Mouse (Mus musculus) MEL (cell line): ENCODE data around the gene Zswim4.

Experiments
- CTCF ChIP-seq, 3 experiments: IDR thresholded peaks in 2 of 3; conservative IDR thresholded peaks in 1 of 3; 2 replicates each; pipeline ENCODE4 v1.5.1; 2011 to 2012; ENCODE audit warnings: low read length in 3 of 3, low read depth in 2 of 3, mild to moderate bottlenecking in 2 of 3, improper control_type of control experiment in 1 of 3, inconsistent platforms in 1 of 3, mixed read lengths in 1 of 3, moderate library complexity in 1 of 3; ENCODE audit not compliant: control insufficient read depth in 1 of 3, insufficient read depth in 1 of 3, poor library complexity in 1 of 3, severe bottlenecking in 1 of 3
- GATA1 ChIP-seq: IDR thresholded peaks from 2 replicates; pipeline ENCODE4 v1.6.1; 2011; ENCODE audit warnings: low read depth, low read length, improper control_type of control experiment
- MYC ChIP-seq: IDR thresholded peaks from 2 replicates; pipeline ENCODE4 v1.6.1; 2011; ENCODE audit warnings: low read depth, mild to moderate bottlenecking, low read length, improper control_type of control experiment, moderate library complexity
- POLR2A ChIP-seq, 2 experiments: IDR thresholded peaks; 2 replicates each; pipeline ENCODE4 v1.6.1; 2011 to 2012; ENCODE audit warnings: low read length in 2 of 2, mild to moderate bottlenecking in 2 of 2, control low read depth in 1 of 2, improper control_type of control experiment in 1 of 2, low read depth in 1 of 2, moderate library complexity in 1 of 2; ENCODE audit not compliant: control insufficient read depth in 1 of 2, insufficient read depth in 1 of 2, poor library complexity in 1 of 2
- POLR2AphosphoS2 ChIP-seq: IDR thresholded peaks from 2 replicates; pipeline ENCODE4 v1.6.1; 2011; ENCODE audit warnings: low read length, improper control_type of control experiment
- TCF12 ChIP-seq: IDR thresholded peaks from 2 replicates; pipeline ENCODE4 v1.6.1; 2014; ENCODE audit warnings: low read depth, mild to moderate bottlenecking, inconsistent platforms, low read length, improper control_type of control experiment, moderate library complexity
- USF1 ChIP-seq: IDR thresholded peaks from 2 replicates; pipeline ENCODE4 v1.6.1; 2014; ENCODE audit warnings: low read depth, mild to moderate bottlenecking, inconsistent platforms, low read length, improper control_type of control experiment, moderate library complexity
- ZC3H11A ChIP-seq: IDR thresholded peaks from 2 replicates; pipeline ENCODE4 v1.6.1; 2012; ENCODE audit warnings: low read depth, mild to moderate bottlenecking, inconsistent platforms, low read length, improper control_type of control experiment
- ZNF384 ChIP-seq: IDR thresholded peaks from 2 replicates; pipeline ENCODE4 v1.6.1; 2012; ENCODE audit warnings: low read depth, mild to moderate bottlenecking, inconsistent platforms, low read length, improper control_type of control experiment

GRCm38 (mm10) chr8:84235746-84236409 lies 977 bp downstream of the Zswim4 start:
- no peak for TF ChIP-seq ZNF384
- TF ChIP-seq POLR2AphosphoS2 = no peak
- no peak for TF ChIP-seq USF1
- no peak for TF ChIP-seq TCF12
- no peak for TF ChIP-seq MYC
- no peak for TF ChIP-seq POLR2A (IDR thresholded peaks at IDR 0.05; ENCODE audit: control insufficient read depth in 1 of 2, insufficient read depth in 1 of 2, low read depth in 1 of 2, low read length in 2 of 2, poor library complexity in 1 of 2)
- no peak for TF ChIP-seq CTCF (IDR thresholded peaks at IDR 0.05 in 2 of 3, conservative IDR thresholded peaks at IDR 0.05 in 1 of 3; ENCODE audit: control insufficient read depth in 1 of 3, insufficient read depth in 1 of 3, low read depth in 2 of 3, low read length in 3 of 3, poor library complexity in 1 of 3, severe bottlenecking in 1 of 3)
- no peak for TF ChIP-seq GATA1
- TF ChIP-seq ZC3H11A = no peak
